Mouse (Mus musculus): ENCODE measurements at regions not wholly inside any gene's neighbourhood (a gene's known extent, or its start where the extent isn't known, plus 50 kb on each side); places are given as distances from the start of the nearest gene placed in this dataset.

DNA sequence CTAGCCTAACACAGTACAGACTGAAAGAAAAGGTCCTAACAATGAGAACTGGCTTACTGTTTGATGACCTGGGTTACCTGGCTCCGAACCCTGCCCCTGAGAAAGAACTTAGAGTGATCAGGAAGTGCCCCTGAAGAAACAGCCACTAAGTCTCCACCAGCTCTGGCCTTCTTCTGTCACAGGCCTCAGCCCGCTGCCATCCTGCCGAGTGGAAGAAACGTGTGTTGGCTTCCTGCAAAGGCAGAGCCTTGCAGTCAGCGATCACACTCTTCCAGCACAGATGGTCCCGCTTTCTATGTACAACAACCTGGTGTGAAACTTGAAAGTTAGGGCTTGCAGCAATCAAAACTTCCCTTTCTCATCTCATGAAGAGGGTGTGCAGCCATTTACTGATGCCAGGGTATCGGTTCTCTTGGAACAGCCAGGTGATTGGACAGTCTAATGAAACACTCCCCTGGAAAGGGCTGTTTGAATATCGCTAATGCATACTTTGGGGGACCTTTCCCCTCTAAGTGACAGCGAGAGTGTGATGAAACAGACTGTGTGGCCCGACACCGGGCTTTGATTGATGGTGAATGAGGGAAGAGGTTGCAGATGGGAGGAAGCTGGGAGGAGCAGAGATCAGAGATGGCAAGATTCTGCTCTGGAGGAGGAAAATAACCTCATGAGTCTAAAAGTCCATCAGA lies 89.4 kb upstream of the Elac2 start:
- TF ChIP-seq GATA1 (IDR thresholded peaks at IDR 0.05; ENCODE audit: borderline replicate concordance, low read length) (no peak), FLI1 (IDR thresholded peaks at IDR 0.05; ENCODE audit: low read length) (no peak)
- H3K27me3 ChIP-seq (replicated peaks): peaks cover 27% of the 10 kb centered on the region
- H3K4me1 ChIP-seq: no peaks in the 10 kb centered on the region
- H3K36me3 ChIP-seq (replicated peaks; ENCODE audit: low read length): no peaks in the 10 kb centered on the region
- H3K4me3 ChIP-seq (replicated peaks): no peak overlapping the region
- H3K9me3 ChIP-seq: no peaks in the 10 kb centered on the region

GRCm38 (mm10) chr11:64890776-64891175 lies 88.1 kb upstream of the Elac2 start:
- no peaks in the 10 kb centered on the region for H3K36me3 ChIP-seq (replicated peaks; ENCODE audit: low read length)
- H3K4me3 ChIP-seq (replicated peaks): no peak overlapping the region
- H3K4me1 ChIP-seq: peaks cover under 1% of the 10 kb centered on the region; the same call in 1 of the 2 replicates
- H3K9me3 ChIP-seq: no peaks in the 10 kb centered on the region
- H3K27me3 ChIP-seq (replicated peaks): peaks cover 26% of the 10 kb centered on the region
- no peak for TF ChIP-seq GATA1 (IDR thresholded peaks at IDR 0.05; ENCODE audit: borderline replicate concordance, low read length)
- no peak for TF ChIP-seq FLI1 (IDR thresholded peaks at IDR 0.05; ENCODE audit: low read length)

GRCm38 (mm10) chr11:64895804-64896466 lies 82.9 kb upstream of the Elac2 start:
- Histone ChIP-seq H3K9me3 (no peaks in the 10 kb centered on the region), H3K36me3 (replicated peaks; ENCODE audit: low read length) (no peaks in the 10 kb centered on the region), H3K27me3 (replicated peaks) (peaks cover 24% of the 10 kb centered on the region), H3K4me3 (replicated peaks) (no peak overlapping the region), H3K4me1 (peaks cover 15% of the 10 kb centered on the region)
- TF ChIP-seq GATA1 (IDR thresholded peaks at IDR 0.05; ENCODE audit: borderline replicate concordance, low read length) (no peak), FLI1 (IDR thresholded peaks at IDR 0.05; ENCODE audit: low read length) (no peak)

- Histone ChIP-seq H3K4me1 (peaks cover 15% of the 10 kb centered on the region), H3K4me3 (replicated peaks) (peak overlapping the region; percentile 77), H3K9me3 (no peaks in the 10 kb centered on the region), H3K27me3 (replicated peaks) (peaks cover 41% of the 10 kb centered on the region), H3K36me3 (replicated peaks; ENCODE audit: low read length) (no peaks in the 10 kb centered on the region)
- TF ChIP-seq FLI1 (IDR thresholded peaks at IDR 0.05; ENCODE audit: low read length) (no peak), GATA1 (IDR thresholded peaks at IDR 0.05; ENCODE audit: borderline replicate concordance, low read length) (no peak)
Measured at GRCm38 (mm10) chr11:64898758-64899586, 79.9 kb upstream of the Elac2 start.

DNA sequence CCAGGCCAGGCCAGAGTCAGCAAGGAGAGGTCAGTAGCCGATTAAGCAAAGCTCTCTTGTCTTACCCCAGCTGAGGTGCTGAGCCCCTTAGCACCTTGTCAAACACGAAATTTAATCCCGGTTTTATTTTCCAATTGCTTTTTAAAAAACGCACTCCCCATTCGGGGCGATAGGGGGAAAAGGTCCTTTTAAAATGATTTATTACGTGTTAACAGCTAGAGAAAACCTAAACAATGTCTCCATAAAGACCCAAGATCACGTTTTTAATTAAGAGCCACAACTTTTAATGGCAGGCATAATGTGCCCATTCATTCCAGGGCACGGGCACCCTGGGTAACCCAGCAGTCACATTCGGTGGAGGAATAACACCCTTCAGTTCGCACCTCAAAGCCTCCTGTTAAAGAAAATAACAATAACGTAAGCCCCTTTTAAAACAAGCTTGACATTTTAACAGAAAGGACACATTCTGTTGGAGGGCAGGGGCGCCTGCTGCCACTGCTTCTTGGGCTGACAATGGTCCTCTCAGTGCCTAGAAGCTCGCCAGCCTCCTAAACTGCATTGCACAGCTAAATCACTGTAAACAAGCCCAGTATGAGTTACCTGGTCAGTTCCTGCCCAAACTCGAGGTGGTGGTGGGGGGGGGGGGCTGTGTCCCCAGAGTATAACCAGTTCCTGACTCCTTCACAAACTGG lies 79.1 kb upstream of the Elac2 start:
- TF ChIP-seq GATA1 (IDR thresholded peaks at IDR 0.05; ENCODE audit: borderline replicate concordance, low read length) (no peak), FLI1 (IDR thresholded peaks at IDR 0.05; ENCODE audit: low read length) (no peak)
- H3K4me3 ChIP-seq (replicated peaks): no peak overlapping the region
- H3K36me3 ChIP-seq (replicated peaks; ENCODE audit: low read length): no peaks in the 10 kb centered on the region

DNA sequence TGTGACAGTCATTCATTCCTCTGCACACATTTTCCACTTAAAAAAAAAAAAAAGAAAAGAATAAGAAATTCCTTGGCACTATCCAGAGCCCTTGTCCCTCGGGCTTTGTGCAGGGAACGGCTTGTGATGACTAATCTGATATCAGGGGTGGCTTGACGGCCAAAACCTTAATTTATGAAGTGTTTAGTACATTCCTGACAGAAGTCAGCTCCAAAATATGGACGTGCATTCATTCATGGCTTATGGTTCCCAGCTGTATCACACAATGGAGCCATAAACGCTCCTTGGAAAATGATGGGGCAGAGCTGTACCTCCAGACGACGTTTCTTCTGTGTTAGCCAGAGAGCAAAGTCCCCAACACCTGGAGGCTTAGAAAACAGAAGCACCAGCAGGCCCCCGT lies 62.1 kb upstream of the Elac2 start:
- H3K4me3 ChIP-seq (replicated peaks): no peak overlapping the region
- H3K9me3 ChIP-seq: no peaks in the 10 kb centered on the region
- no peak for TF ChIP-seq GATA1 (IDR thresholded peaks at IDR 0.05; ENCODE audit: borderline replicate concordance, low read length)
- no peak for TF ChIP-seq FLI1 (IDR thresholded peaks at IDR 0.05; ENCODE audit: low read length)
- H3K36me3 ChIP-seq (replicated peaks; ENCODE audit: low read length): no peaks in the 10 kb centered on the region
- H3K4me1 ChIP-seq: no peaks in the 10 kb centered on the region
- peaks cover 8% of the 10 kb centered on the region for H3K27me3 ChIP-seq (replicated peaks)

More for the DNA sequence above, 79.1 kb upstream of the Elac2 start:
- Histone ChIP-seq H3K4me1 (peaks cover 15% of the 10 kb centered on the region), H3K27me3 (replicated peaks) (peaks cover 40% of the 10 kb centered on the region), H3K9me3 (no peaks in the 10 kb centered on the region)

DNA sequence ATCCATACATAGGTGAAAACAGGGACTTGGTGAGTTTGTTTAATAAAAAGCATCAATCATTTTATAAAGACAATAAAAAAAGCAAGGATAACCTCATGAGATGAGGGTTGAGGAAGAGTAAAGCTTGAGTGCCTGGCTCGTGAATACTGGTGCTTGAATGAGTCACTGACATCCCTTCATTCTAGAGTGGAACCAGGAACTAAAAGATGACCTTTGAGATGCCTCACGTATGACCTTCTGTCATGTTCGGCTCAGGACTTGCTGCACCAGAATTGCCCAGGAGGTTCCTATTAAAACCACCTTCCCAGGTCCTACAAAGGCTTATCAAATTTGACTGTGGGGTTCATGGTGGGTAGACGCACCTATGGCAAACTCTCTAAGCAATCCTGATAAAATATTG lies 61.5 kb upstream of the Elac2 start:
- no peak for TF ChIP-seq FLI1 (IDR thresholded peaks at IDR 0.05; ENCODE audit: low read length)
- TF ChIP-seq GATA1 (IDR thresholded peaks at IDR 0.05; ENCODE audit: borderline replicate concordance, low read length): no peak
- Histone ChIP-seq H3K9me3 (no peaks in the 10 kb centered on the region), H3K36me3 (replicated peaks; ENCODE audit: low read length) (no peaks in the 10 kb centered on the region), H3K27me3 (replicated peaks) (peaks cover 6% of the 10 kb centered on the region), H3K4me3 (replicated peaks) (no peak overlapping the region), H3K4me1 (no peaks in the 10 kb centered on the region)

DNA sequence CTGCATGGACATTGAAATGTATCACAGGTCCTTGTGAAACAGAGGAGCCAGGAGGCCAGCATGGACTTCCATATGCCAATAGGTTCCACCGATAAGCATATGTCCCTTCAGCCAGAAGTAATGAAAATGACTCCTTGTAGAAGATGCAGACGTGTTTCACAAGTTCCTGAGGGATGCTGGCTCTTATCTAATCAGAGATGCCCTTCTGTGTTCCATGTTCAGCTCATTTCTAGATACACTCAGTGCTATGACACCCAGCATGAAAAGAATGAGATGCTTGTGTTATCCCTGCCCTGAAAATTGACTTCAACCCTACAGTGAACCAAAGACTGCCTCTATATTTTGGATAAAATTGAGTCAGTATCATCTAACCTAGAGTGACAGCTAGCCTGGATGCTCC lies 53.8 kb upstream of the Elac2 start:
- peaks cover 15% of the 10 kb centered on the region for H3K9me3 ChIP-seq
- peaks cover 2% of the 10 kb centered on the region for H3K27me3 ChIP-seq (replicated peaks)
- no peaks in the 10 kb centered on the region for H3K4me1 ChIP-seq
- no peaks in the 10 kb centered on the region for H3K36me3 ChIP-seq (replicated peaks; ENCODE audit: low read length)
- H3K4me3 ChIP-seq (replicated peaks): no peak overlapping the region
- TF ChIP-seq FLI1 (IDR thresholded peaks at IDR 0.05; ENCODE audit: low read length) (no peak), GATA1 (IDR thresholded peaks at IDR 0.05; ENCODE audit: borderline replicate concordance, low read length) (no peak)

GRCm38 (mm10) chr11:64925970-64926369 lies 52.9 kb upstream of the Elac2 start:
- Histone ChIP-seq H3K36me3 (replicated peaks; ENCODE audit: low read length) (no peaks in the 10 kb centered on the region), H3K4me3 (replicated peaks) (no peak overlapping the region), H3K4me1 (no peaks in the 10 kb centered on the region), H3K27me3 (replicated peaks) (peaks cover 2% of the 10 kb centered on the region), H3K9me3 (peaks cover 15% of the 10 kb centered on the region)
- TF ChIP-seq GATA1 (IDR thresholded peaks at IDR 0.05; ENCODE audit: borderline replicate concordance, low read length) (no peak), FLI1 (IDR thresholded peaks at IDR 0.05; ENCODE audit: low read length) (no peak)
